Mouse (Mus musculus): Measurements from ENCODE around the gene Ripply1. TPM values are rescaled to one million over a fixed set of nuclear protein-coding genes. Genes with fewer than 3 reads are reported as not detected.

Gene Ripply1
- not detected in 4 replicates for total RNA-seq (2023)

DNA sequence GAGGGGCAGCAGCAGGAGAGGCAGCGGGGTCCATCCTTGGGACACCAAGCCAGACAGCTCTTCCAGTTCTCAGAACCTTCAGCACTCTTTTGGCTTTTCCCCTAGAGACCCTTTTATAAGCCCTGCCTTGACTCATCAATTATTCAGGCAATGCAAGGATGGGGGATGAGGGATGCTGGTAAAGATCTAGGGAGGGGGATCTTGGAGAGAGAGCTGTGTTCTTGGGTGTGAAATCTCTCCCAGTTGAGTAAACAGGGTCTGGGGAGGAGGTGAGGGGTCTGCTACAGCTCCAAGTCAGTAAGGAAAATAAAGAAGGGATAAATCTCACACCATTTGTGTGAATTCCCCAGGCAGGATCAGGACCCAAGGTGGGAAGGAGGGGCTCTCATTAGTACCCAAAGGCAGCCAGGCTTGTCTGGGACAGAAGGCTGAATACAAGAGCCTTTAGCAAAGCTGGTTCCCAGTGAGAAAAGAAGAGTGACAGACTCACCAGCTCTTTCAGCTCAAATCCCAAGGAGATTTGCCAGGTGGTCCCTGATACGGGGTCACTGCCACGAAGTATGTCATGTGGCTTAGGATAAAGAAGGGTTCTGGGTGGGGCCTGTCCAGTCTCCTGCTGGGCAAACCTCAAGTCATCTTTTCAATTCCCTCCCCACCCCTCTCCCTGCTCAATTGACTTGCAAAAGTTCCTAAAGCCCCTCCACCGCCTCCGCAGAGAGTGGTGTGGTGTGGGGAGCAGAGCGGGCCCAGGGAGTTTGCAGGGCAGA, at the start of gene Ripply1:
TSS of gene Ripply1 (minus strand) at position 76 of the 767 bp plus-strand sequence.

DNA sequence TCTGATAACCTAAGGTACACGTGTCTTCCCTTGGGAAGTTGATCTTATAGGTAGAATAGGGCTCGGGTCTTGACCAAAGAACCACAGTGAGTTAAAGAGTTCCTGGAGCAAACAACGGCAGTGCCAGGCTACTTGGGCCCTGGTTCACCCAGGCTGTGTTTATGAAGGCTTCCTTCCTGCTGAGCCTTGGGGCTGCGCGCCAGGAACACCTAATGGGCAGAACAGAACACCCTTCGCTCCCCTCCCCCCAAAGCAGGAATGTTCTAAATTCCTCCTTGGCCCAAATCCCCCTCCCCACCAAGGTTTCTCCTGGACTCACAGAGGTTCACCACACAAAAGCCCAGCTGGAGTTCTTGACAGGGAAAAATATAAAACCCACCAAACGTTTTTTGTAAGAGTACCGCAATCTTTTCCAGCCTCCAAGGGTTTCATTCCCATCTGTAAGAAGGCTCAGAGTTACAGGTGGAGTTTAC, 18.3 kb upstream of the Ripply1 start, which contains the start of gene Cldn2:
TSS of gene Cldn2 (plus strand) at position 423 of the 473 bp plus-strand sequence.

Other genes with a start within 250 kb of the Ripply1 start
- 0.36 TPM in 1 of 4 replicates, not detected in the others for gene Rnf128, start 219.0 kb downstream of the Ripply1 start, total RNA-seq (2023)
- gene Tbc1d8b, start 97.4 kb downstream of the Ripply1 start, total RNA-seq (2023): 9.6 to 11.2 TPM (median 9.7 TPM) in 4 replicates
- not detected in 4 replicates for gene Gm15013, start 67.9 kb downstream of the Ripply1 start, total RNA-seq (2023)
- not detected in 4 replicates for gene Cldn2, start 18.5 kb upstream of the Ripply1 start, total RNA-seq (2023)
- not detected in 4 replicates for gene Morc4, start 89.3 kb upstream of the Ripply1 start, total RNA-seq (2023)
- gene Rbm41, start 216.2 kb upstream of the Ripply1 start, total RNA-seq (2023): 22.9 to 33.9 TPM (median 25.4 TPM) in 4 replicates

Measured in B cell, adult 62 days (primary cell).